Mouse (Mus musculus) layer of hippocampus, adult 2 months (tissue): Measurements from ENCODE around the gene Fbxl16. TPM values are rescaled to one million over a fixed set of nuclear protein-coding genes. Genes with fewer than 3 reads are reported as not detected.

ENCODE experiments used
- DNase-seq, 2 experiments: peaks; one replicate each; pipeline ENCODE4 v3.0.0; 2022; ENCODE audit warnings: low spot score in 2 of 2
- H3K27ac ChIP-seq: fragments of 200-600 bp; 2 replicates; pipeline ENCODE4 v1.8.1; 2022
- H3K4me3 ChIP-seq: fragments of 200-600 bp; 2 replicates; pipeline ENCODE4 v1.8.1; 2022; ENCODE audit warnings: mild to moderate bottlenecking
- CTCF ChIP-seq: fragments of 200-600 bp; conservative IDR thresholded peaks from 2 replicates; pipeline ENCODE4 v1.8.1; 2022; ENCODE audit warnings: antibody characterized with exemption, mild to moderate bottlenecking, moderate library complexity
- total RNA-seq, 2 experiments: library from RNA; stranded (reverse); gene quantifications; 2 replicates each; pipeline ENCODE4 v1.2.3; 2021

Gene Fbxl16
- total RNA-seq, 2 experiments from 2014 or later: 680 to 699 TPM

DNA sequence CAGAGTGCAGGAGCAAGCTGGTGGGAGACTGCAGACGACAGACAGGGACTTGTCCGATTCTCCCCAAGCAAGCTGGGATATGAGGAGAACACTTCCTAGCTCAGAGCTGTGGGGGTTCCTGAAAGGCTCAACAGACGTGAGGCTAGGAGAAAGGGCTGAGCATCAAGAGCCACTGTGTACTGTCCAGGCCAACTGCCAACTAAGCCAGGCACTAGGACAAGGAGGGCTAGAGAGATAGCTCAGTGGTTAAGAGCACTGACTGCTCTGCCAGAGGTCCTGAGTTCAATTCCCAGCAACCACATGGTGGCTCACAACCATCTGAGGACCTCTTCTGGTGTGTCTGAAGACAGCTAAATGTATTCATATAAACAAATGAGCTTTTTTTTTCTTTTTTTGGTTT, 33.6 kb downstream of the Fbxl16 start:
- Histone ChIP-seq H3K27ac (no peak overlapping the region), H3K4me3 (no peak overlapping the region)
- no peak for DNase-seq
- TF ChIP-seq CTCF: 0 out of 2 replicates have a peak, but pooled peaks have one; percentile 6

DNA sequence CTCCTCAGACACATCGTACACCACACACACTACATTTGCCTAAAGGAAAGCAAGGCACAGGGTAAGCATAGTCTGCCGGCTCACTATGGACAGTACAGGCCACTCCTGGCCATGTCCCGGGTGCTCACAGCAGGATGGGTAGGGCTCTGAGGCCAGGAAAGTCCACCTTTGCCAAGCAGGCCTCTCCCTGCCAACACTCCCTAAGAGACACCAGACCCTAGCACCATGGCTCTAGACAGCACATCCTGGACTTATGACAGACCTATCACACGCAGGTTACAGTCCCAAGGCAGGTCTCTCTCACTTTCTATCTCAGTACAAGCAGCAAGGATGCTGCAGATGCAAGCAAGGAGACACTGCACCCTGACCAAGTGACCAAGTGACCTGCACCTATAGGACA, 34.2 kb downstream of the Fbxl16 start:
- no peak for DNase-seq
- Histone ChIP-seq H3K27ac (peak overlapping the region; percentile 96; the same call in 1 of the 2 replicates), H3K4me3 (peak overlapping the region; percentile 83)
- no peak for TF ChIP-seq CTCF

DNA sequence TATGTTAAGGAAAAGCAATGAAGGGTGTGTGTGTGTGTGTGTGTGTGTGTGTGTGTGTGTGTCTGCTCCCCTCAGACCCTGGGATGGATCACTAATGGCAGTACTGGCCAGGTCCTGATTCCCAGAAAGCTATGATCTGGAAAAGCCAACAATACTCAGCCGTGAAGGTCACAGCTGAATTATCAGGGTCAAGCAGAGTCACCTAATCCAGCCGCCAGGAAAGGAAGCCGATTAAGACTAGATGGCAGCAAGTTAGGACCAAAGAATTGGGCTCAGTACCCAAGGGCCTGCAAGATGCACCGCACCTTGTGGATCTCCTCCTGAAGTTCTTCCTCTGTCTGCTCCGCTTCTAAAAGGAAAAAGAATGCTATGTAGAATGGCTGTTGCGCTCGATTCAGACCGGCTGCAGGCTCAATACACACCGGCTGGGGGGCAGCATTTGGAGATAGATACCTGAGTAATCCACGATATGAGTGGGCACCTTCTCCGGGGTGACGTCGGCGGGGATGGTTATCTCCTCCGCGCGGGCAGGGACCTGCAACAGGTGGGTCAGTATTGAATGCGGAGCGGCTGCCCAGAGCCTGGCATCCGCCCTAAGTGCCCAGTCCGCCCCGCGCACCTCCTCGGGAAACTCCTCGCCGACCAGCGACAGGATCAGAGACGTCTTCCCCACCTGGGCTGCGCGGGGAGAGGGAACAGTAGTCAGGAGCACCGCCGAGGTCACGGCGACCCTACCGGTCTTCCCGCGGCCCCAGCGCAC, 34.9 kb downstream of the Fbxl16 start:
- H3K27ac ChIP-seq: peak overlapping the region; percentile 96
- TF ChIP-seq CTCF: no peak
- no peak for DNase-seq
- H3K4me3 ChIP-seq: peak overlapping the region; percentile 83

DNA sequence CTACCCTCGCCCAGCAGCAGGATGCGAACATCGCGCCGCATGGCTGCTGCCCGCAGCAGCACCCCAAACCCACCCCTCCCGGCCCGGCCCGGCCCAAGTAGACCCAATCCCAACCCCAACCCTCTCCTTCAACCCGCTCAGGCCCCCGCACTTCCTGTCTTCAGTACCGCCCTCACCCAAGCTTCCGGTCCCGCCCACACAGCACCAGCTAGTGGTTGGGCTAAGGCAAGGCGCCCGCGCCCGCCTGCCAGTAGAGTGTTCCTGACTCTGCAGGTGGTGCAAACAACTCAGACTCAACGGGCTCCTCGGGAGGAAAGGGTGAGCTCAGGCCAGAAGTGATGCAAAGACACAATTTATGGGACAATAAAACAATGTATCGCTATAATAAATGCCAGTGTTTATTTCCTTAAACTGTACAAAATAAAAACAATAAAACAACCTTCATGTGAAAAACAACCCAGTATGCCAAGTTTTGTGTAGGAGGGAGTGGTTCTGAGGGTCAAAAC, 35.6 kb downstream of the Fbxl16 start, which contains the start of gene Rhot2:
Gene Rhot2 (minus strand): TSS at position 456 of the 506 bp plus-strand sequence.
- Histone ChIP-seq H3K4me3 (peak within 1 kb of the TSS; percentile 83), H3K27ac (peak within 1 kb of the TSS; percentile 96)
- peak; percentile 95 to 96 for DNase-seq
- TF ChIP-seq CTCF: peak; percentile 73

DNA sequence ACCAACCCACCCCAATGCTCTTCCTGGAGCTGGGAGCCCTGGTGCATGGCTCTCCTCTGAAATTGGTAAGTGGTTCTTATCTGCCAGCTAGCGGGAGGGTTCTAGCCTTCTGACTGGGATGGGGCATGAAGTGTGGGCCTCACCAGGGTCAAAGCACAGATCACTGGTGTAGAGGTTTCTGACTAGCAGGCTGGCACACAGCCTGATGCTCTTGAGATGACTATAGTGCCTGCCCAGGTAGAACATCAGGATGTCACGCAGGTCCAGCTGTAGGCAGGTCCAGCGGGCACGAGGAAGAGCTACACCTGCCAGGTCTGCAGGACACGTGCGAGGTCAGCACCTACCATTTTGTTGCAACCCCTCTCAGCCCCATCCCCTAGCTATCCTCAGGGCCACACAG, 51.3 kb downstream of the Fbxl16 start:
- H3K27ac ChIP-seq: no peak overlapping the region
- H3K4me3 ChIP-seq: no peak overlapping the region
- DNase-seq: no peak
- no peak for TF ChIP-seq CTCF

DNA sequence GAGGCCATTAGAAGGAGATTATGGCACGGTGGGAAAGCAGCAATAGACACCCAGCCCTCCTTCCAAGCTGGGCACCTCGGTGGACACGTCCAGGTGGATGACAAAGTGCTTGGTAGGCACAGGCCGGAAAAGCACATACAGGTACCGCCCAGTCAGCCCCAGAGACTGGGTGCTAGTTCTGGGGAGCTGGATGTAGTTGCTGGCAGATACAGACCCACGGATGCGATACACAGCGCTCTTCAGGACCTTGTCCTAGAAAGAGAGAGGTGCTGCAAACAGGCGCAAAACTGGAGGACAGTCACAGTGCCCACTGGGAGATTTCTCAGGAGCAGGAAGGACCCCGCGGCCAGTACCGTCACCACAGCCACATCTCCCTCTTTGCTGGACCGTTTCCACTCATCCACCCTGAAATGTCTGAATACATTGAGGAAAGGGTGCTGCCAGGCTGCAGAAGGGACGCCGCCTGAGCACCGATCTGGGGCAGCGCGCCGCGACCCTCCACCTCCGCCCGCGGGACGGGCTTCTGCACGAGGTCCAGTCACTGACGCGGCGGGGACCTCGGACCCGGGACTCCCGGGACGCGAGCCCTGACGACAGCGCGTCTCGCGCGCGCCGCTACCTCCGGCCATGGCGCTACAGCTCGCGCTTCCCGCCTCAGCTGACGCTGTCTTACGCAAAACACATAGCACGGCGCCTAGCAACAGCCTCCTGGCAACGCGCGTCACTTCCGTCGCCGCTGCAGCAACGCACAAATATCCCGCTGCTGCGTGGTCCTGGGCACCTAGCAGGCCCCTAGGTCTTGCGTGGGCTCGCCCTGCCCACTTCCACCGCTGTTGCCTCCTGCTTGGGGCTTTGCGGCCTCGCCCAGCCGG, 52.2 kb downstream of the Fbxl16 start, which contains the start of gene Wdr90:
Gene Wdr90 (minus strand): TSS at position 670 of the 872 bp plus-strand sequence.
- H3K4me3 ChIP-seq: peak within 1 kb of the TSS; percentile 71
- TF ChIP-seq CTCF: peak; percentile 61
- H3K27ac ChIP-seq: peak within 1 kb of the TSS; percentile 99
- peak; percentile 92 to 95 for DNase-seq

DNA sequence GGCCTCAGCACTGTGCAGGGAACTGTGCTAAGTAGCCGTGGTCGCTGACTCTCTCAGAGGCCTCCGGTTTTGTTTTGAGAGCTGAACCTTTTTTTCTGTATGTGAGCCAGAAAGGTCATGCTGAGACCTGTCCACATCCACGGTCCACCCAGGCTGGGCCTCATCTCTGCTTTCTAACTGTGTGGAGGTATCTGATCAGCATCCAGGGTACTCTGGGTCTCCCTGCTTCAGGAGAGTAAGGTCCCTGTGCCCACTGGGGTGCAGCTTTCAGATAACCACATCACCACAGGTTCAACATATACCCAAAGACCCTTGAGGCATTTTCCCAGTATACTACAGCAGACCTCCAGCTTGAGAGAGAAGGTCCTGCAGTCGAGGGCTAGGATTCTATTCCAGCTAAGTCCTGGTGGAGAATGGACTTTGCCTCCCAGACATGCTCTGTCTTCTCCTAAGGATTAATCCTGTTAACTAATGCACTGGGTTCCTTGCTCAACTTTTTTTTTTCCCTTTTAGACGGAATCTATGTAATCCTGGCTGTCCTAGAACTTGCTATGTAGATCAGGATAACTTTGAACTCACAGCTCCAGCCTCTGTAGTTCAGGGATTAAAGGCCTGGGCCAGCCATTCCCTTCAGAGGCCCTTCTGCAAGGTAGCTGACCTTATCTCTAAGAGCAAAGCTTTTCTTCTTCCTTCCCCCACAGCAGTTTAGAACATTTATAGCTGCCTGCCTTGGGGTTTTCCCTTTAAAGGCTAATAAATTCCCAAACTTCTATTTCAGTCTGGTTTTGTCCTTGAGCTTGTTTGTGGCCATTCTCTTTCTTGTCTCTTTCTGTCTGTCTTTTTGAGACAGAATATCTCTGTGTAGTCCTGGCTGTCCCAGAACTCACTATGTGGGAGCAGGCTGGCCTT, 53.1 kb downstream of the Fbxl16 start:
- DNase-seq: no peak
- Histone ChIP-seq H3K27ac (peak overlapping the region; percentile 99), H3K4me3 (peak overlapping the region; percentile 71)
- no peak for TF ChIP-seq CTCF

DNA sequence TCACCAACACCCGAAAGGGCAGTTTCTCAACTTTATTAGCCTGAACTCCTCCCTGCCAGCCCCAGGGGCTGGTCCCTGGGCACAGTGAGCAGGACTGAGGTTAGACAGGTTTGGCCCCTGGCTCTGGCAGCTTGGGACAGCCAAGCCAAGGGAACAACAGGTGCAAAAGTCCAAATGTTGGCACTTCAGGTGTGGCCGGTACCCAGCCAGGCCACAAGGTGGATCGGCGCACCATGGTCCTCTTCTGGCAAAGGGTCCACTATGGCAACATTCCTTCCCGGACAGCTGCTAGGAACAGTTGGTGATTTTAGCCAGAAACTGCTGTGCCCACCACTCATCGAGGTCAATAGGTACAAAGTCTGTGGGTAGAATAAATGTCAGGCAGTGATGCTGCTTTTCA, 54.8 kb downstream of the Fbxl16 start:
- Histone ChIP-seq H3K27ac (no peak overlapping the region), H3K4me3 (no peak overlapping the region)
- TF ChIP-seq CTCF: 0 out of 2 replicates have a peak, but pooled peaks have one; percentile 4
- no peak for DNase-seq

DNA sequence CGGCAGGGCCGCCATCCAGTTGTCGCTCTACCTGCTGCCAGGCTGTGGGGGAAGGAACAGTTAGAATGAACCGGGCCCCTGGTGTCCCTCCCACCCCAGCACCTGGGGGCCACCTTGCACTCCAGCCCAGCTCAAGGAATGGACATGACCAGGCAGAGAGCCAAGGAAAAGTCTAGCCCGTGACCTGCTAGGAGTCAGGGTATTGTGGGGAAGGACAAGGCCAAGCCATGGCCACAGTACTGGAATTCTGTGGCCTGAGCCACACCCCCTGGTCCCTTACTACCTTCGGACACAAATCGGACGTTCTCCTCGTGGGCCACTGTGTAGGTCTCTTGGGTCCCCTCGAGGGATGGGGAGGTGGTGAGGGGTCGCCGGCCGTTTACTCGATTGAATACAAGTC, 55.4 kb downstream of the Fbxl16 start:
- Histone ChIP-seq H3K27ac (no peak overlapping the region), H3K4me3 (no peak overlapping the region)
- TF ChIP-seq CTCF: no peak
- DNase-seq: no peak

DNA sequence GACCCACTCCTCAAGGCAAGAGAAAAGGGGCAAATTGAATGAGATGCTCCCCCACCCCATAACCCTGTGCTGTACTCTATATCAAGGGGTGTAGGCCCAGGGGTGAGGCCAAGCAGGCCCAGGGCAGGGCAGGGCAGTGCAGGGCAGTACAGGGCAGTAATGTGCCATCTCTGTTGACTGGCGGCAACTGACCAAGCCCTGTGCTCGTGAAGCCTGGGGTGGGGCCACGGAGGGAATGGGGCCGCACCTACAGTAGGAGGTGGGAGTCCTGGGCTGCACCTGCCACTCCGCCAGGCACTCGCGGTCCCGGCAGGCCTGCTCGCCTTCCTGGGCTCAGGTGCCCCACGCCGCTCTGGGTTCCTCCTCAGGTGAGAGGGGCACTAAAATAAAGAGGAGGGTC, 56.4 kb downstream of the Fbxl16 start:
- no peak for DNase-seq
- H3K27ac ChIP-seq: no peak overlapping the region
- no peak overlapping the region for H3K4me3 ChIP-seq
- no peak for TF ChIP-seq CTCF

DNA sequence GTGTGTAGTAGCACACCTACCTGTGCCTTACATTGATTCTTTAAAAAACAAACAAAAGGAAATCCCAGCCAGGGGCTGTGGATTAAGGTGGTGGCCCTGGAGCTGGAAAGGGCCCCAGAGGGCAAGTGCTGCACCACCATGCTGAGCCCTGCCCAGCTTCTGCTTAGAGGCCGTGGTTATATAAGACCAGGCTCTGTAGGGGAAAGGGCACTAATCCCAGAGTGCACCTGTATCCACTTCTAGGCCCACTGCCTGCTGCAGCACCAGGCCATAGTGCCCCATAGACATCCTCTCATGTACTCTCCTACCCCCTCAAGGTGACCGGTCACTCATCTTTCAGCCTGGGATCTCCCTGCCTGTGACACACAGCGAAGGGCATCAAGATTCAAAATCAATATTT, 57.3 kb downstream of the Fbxl16 start:
- Histone ChIP-seq H3K4me3 (no peak overlapping the region), H3K27ac (no peak overlapping the region)
- no peak for DNase-seq
- no peak for TF ChIP-seq CTCF

DNA sequence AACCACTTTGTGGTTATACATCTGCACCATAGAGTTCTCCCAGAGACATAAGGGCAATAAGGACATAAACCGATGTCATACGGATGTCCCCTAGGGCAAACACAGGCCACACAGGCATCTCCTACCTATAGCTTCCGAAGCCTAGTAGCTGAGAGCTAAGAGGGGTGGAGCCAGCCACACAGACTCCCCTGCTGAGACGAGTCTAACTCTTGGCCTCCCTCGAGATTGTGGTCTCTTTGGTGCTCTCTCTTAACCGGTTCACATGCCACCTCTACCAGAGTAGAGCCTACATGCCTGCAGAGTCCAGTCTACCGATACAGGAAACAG, 58.6 kb downstream of the Fbxl16 start:
- peak overlapping the region; percentile 70 for H3K4me3 ChIP-seq
- peak overlapping the region; percentile 94; the same call in 1 of the 2 replicates for H3K27ac ChIP-seq
- no peak for DNase-seq
- TF ChIP-seq CTCF: no peak
